Mouse (Mus musculus) midbrain, embryonic 11.5 days (tissue): ENCODE results near the gene Crisp3. TPM values are rescaled to one million over a fixed set of nuclear protein-coding genes. Genes with fewer than 3 reads are reported as not detected.
A peak's percentile ranks its signal among the peaks of the same experiment; 100 is the strongest.
"Not testable (repeated sequence)": the region's sequence is repeated elsewhere in the genome, so short reads cannot be mapped to it uniquely, and the experiment has no call there.

ENCODE experiments used
- ATAC-seq: fragments of 200-750 bp; cut with Nextera tagmentation; 2 replicates; pipeline ENCODE4 v1.8.0; 2017; ENCODE audit warnings: moderate TSS enrichment, moderate library complexity; ENCODE audit not compliant: low FRiP score
- DNase-seq: peaks from one replicate; pipeline ENCODE4 v3.0.0; 2015; ENCODE audit warnings: low spot score; ENCODE audit errors: missing footprints
- H3K27ac ChIP-seq: fragments of 300-500 bp; sonication (generic); 2 replicates; pipeline ENCODE4 v1.5.1; 2014; ENCODE audit warnings: low read depth, low read length
- H3K27me3 ChIP-seq: fragments of 300-500 bp; sonication (generic); 2 replicates; pipeline ENCODE4 v1.6.1; 2014; ENCODE audit warnings: mild to moderate bottlenecking, low read length, moderate library complexity, mixed read lengths; ENCODE audit not compliant: control insufficient read depth, insufficient read depth
- H3K36me3 ChIP-seq: fragments of 300-500 bp; sonication (generic); 2 replicates; pipeline ENCODE4 v1.6.1; 2014; ENCODE audit warnings: mild to moderate bottlenecking, low read length, moderate library complexity, mixed read lengths; ENCODE audit not compliant: control insufficient read depth, insufficient read depth
- H3K4me1 ChIP-seq: fragments of 300-500 bp; sonication (generic); 2 replicates; pipeline ENCODE4 v1.6.1; 2014; ENCODE audit warnings: low read length; ENCODE audit not compliant: control insufficient read depth, insufficient read depth
- H3K4me2 ChIP-seq: fragments of 300-500 bp; sonication (generic); 2 replicates; pipeline ENCODE4 v1.6.1; 2014; ENCODE audit warnings: mild to moderate bottlenecking, moderate library complexity
- H3K4me3 ChIP-seq: fragments of 300-500 bp; sonication (generic); 2 replicates; pipeline ENCODE4 v1.5.1; 2014; ENCODE audit warnings: low read depth, low read length
- H3K9ac ChIP-seq: fragments of 300-500 bp; sonication (generic); 2 replicates; pipeline ENCODE4 v1.6.1; 2014; ENCODE audit warnings: low read length
- H3K9me3 ChIP-seq: fragments of 300-500 bp; sonication (generic); 2 replicates; pipeline ENCODE4 v1.6.1; 2016; ENCODE audit warnings: low read length; ENCODE audit not compliant: control insufficient read depth
- WGBS: fragments of 180-500 bp; shearing (Covaris S2); extraction: QIAGEN DNeasy Blood & Tissue Kit; methylation state at CpG from one replicate; pipeline ENCODE4 v1.1.7; 2014; 5-methylcytosine and 5-hydroxymethylcytosine counted together
- polyA plus RNA-seq: library from polyadenylated mRNA; unstranded; fragments of >200 nt; fragmentation: Nextera tagmentation; extraction: Ambion mirVana; gene quantifications from 2 replicates; pipeline ENCODE4 v1.2.1, GENCODE M21; 2014

Gene Crisp3
- not detected in 2 replicates for polyA plus RNA-seq

DNA sequence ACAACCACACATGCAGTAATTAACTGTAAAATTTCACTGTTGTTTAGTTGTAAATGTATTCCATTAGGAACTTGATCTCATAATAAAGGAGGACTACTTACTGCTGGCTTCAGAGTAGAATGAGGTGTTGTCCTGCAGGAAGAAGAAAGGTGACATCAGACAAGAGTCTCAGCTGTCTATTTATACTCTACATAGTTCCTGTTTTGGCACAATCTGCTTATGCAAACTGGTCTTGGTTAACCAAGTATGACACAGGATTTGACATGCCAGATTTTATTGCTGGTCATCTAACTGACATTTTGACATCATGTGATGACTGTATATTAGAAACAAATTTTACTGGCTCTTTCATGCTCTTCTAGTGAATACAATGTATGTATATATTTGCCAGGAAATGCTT, at the start of gene Crisp3:
TSS of gene Crisp3 (minus strand) at position 154 of the 400 bp plus-strand sequence.
- no peaks in the 10 kb centered on the region for H3K9me3 ChIP-seq
- no peaks in the 10 kb centered on the region for H3K36me3 ChIP-seq
- no peak within 1 kb of the TSS for H3K4me2 ChIP-seq
- no peak within 1 kb of the TSS for H3K4me3 ChIP-seq
- H3K4me1 ChIP-seq, result no peaks in the 10 kb centered on the region
- H3K27ac ChIP-seq, result no peak within 1 kb of the TSS
- H3K27me3 ChIP-seq, result no peaks in the 10 kb centered on the region
- DNase-seq (no peak), ATAC-seq (no peak)
- H3K9ac ChIP-seq, result no peak within 1 kb of the TSS

DNA sequence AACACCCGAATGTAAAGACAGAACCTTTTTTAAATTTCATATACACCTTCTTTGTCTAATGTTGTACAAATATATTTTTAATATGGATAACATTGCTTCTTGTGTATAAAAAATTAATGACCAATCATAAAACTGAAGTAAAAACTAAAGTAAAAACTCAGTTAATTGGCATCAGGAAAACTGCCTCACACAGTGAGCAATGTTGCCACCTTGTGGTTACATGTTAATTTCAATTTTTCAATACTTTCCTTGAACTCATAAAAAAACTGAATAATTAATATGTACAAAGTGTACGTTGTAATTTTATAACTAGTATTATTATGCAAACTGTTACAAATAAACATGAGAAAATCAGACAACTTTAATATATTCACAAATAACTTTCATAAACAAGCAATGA, 43.3 kb upstream of the Crisp3 start:
- DNase-seq (no peak), ATAC-seq (no peak)
- Histone ChIP-seq H3K4me2 (no peak overlapping the region), H3K36me3 (no peaks in the 10 kb centered on the region), H3K4me3 (no peak overlapping the region), H3K27me3 (no peaks in the 10 kb centered on the region), H3K9ac (no peak overlapping the region), H3K4me1 (no peaks in the 10 kb centered on the region), H3K27ac (no peak overlapping the region), H3K9me3 (no peaks in the 10 kb centered on the region)
- WGBS, result 87% methylated on average over 2 of the region's 2 CpGs

DNA sequence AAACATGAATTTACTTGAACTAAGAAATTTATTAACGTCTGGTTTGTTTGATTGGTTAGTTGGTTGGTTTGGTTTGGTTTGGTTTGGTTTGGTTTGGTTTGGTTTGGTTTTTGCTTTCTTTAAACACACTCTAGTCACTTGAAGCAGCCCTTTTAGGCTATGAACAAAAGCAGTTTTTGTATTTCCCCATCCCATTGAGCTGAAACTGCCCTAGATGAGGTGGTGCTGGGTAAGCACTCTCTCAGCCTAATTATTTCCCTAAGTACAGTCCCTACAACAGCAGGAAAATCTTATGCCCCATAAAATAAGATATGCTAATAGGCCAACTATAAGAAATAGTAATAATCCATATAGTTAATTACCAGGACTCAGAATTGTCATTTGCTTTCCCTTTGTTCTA, 33.4 kb upstream of the Crisp3 start:
- ATAC-seq (no peak), DNase-seq (no peak)

DNA sequence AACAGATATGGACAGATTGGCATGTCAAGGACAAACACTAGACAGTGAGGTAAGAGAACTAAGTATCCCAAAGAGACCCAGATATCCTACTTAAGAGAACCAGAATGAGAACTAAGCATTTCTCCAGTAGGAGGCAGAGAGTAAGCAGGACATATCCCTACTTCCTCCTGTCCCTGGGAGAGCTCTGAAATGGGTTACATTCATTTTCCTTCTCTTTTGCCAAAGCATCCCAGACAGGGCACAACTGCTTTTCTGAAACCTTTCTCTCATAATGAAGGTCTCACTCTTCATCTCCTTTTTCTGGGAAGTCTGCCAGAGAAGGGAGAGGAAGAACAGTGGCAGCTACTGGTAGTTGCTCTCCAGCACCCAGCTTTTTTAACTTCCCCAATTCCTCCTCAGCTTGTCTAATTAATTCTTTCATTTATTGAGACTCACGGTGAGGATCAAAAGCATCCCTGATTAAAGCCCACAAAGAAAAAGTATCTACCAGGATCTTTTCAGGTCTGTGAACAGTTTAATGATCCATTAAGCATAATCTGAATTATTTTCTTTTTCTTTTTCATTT, 32.9 kb upstream of the Crisp3 start:
- 33% methylated on average over 1 of the region's 1 CpGs for WGBS

More for the DNA sequence above, 33.4 kb upstream of the Crisp3 start:
- WGBS, result 80% methylated on average over 1 of the region's 1 CpGs
- no peaks in the 10 kb centered on the region for H3K27me3 ChIP-seq
- no peaks in the 10 kb centered on the region for H3K9me3 ChIP-seq
- no peaks in the 10 kb centered on the region for H3K36me3 ChIP-seq
- no peak overlapping the region for H3K9ac ChIP-seq
- H3K4me3 ChIP-seq, result no peak overlapping the region
- no peak overlapping the region for H3K27ac ChIP-seq
- no peaks in the 10 kb centered on the region for H3K4me1 ChIP-seq
- H3K4me2 ChIP-seq, result no peak overlapping the region

DNA sequence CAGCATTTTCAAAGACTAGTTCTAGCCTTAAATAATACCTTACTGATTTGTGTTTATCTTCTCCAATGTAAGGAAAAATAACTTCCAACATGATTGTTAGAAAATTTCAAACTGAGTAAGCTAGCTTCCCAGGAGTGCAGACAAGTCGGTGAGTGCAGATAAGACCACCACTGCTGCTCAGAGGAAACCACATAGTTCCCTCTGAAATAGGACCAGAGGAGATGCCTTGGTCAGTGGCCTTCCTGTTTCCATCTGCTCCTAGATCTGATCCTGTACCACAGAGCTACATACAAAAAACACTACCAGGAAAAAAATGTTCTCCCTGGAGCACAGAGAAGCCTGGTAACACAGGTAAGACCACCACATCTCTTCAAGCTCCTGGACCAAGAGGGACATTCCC, 10.4 kb upstream of the Crisp3 start:
- H3K9me3 ChIP-seq, result no peaks in the 10 kb centered on the region
- WGBS, result 79% methylated on average over 1 of the region's 1 CpGs
- no peak overlapping the region for H3K9ac ChIP-seq
- no peak overlapping the region for H3K27ac ChIP-seq
- H3K27me3 ChIP-seq, result no peaks in the 10 kb centered on the region
- no peaks in the 10 kb centered on the region for H3K4me1 ChIP-seq
- no peak for DNase-seq
- H3K4me3 ChIP-seq, result no peak overlapping the region
- no peak for ATAC-seq
- no peak overlapping the region for H3K4me2 ChIP-seq
- no peaks in the 10 kb centered on the region for H3K36me3 ChIP-seq

More for the DNA sequence above, 32.9 kb upstream of the Crisp3 start:
- ATAC-seq (no peak), DNase-seq (no peak)
- no peaks in the 10 kb centered on the region for H3K9me3 ChIP-seq
- H3K27me3 ChIP-seq, result no peaks in the 10 kb centered on the region
- no peaks in the 10 kb centered on the region for H3K36me3 ChIP-seq
- no peak overlapping the region for H3K9ac ChIP-seq
- H3K27ac ChIP-seq, result no peak overlapping the region
- no peak overlapping the region for H3K4me3 ChIP-seq
- H3K4me1 ChIP-seq, result no peaks in the 10 kb centered on the region
- no peak overlapping the region for H3K4me2 ChIP-seq

DNA sequence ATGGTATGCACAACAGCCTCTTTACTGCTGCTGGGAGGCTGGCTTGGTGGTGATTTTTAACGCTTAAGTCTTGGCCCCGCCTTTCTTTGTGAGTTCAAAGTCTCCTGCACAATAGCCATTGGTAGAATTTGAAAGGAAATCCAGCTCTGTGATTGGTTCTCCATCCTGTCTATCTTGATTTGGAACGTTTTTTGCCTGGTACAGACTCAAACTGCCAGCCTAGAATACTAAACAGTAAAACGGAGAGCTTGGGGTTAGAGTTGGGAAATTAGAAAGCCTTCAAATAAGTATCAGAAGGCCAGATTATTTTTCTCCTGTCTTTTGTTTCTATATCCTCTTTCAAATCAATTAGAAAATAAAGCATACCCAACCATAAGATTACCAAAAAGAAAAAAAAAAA, 33.5 kb downstream of the Crisp3 start, which contains the start of gene Pgk2:
TSS of gene Pgk2 (minus strand) at position 101 of the 400 bp plus-strand sequence.
- H3K4me3 ChIP-seq, result no peak within 1 kb of the TSS
- H3K36me3 ChIP-seq, result no peaks in the 10 kb centered on the region
- H3K9me3 ChIP-seq, result no peaks in the 10 kb centered on the region
- H3K27me3 ChIP-seq, result no peaks in the 10 kb centered on the region
- no peak within 1 kb of the TSS for H3K9ac ChIP-seq
- H3K4me2 ChIP-seq, result no peak within 1 kb of the TSS
- no peaks in the 10 kb centered on the region for H3K4me1 ChIP-seq
- ATAC-seq (no peak), DNase-seq (no peak)
- WGBS, result 71% methylated on average over 4 of the region's 4 CpGs
- no peak within 1 kb of the TSS for H3K27ac ChIP-seq

DNA sequence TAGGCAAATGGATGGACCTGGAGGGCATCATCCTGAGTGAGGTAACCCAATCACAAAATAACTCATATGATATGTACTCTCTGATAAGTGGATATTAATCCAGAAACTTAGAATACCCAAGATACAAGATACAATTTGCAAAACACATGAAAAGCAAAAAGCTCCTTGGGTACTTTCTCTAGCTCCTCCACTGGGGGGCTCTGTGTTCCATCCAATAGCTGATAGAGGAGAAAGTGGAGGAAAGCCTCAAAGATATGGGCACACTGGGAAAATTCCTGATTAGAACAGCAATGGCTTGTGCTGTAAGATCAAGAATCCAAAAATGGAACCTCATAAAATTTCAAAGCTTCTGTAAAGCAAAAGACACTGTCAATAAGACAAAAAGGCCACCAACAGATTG, 40.3 kb downstream of the Crisp3 start:
- H3K4me1 ChIP-seq, DNase-seq, ATAC-seq: not testable (repeated sequence)

DNA sequence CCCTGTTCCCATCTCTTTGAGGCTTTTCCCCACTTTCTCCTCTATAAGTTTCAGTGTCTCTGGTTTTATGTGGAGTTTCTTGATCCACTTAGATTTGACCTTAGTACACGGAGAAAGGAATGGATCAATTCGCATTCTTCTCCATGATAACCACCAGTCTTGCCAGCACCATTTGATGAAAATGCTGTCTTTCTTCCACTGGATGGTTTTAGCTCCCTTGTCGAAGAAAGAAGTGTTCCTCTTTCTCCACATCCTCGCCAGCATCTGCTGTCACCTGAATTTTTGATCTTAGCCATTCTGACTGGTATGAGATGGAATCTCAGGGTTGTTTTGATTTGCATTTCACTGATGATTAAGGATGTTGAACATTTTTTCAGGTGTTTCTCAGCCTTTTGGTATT, 51.9 kb downstream of the Crisp3 start:
- H3K36me3 ChIP-seq, H3K9ac ChIP-seq, ATAC-seq, H3K9me3 ChIP-seq, H3K4me2 ChIP-seq, H3K4me3 ChIP-seq, H3K27me3 ChIP-seq, H3K4me1 ChIP-seq, H3K27ac ChIP-seq: not testable (repeated sequence)
- WGBS, result 85% methylated on average over 4 of the region's 4 CpGs
- peak; percentile 83 for DNase-seq

More for the DNA sequence above, 40.3 kb downstream of the Crisp3 start:
- H3K27ac ChIP-seq, H3K36me3 ChIP-seq, H3K4me2 ChIP-seq, H3K9me3 ChIP-seq, H3K4me3 ChIP-seq, H3K9ac ChIP-seq, H3K27me3 ChIP-seq: not testable (repeated sequence)
